Mouse (Mus musculus) right cerebral cortex, postnatal 14 days (tissue): ENCODE data around the gene Cacnb2.

Experiments
- DNase-seq: peaks from one replicate; pipeline ENCODE4 v3.0.0; 2022

Cacnb2 gene

GRCm38 (mm10) chr2:14989350-14989749 is 386.5 kb downstream of the Cacnb2 start:
- DNase-seq: no peak

GRCm38 (mm10) chr2:14992531-14992930 is 389.6 kb downstream of the Cacnb2 start:
- DNase-seq: no peak

GRCm38 (mm10) chr2:14996036-14996435 is 393.1 kb downstream of the Cacnb2 start:
- no peak for DNase-seq

- no peak for DNase-seq
These were observed 394.9 kb downstream of the Cacnb2 start for GRCm38 (mm10) chr2:14997836-14998235.

- no peak for DNase-seq
These were observed 404.6 kb downstream of the Cacnb2 start for GRCm38 (mm10) chr2:15007531-15007930.

GRCm38 (mm10) chr2:15008072-15008471 is 405.2 kb downstream of the Cacnb2 start:
- no peak for DNase-seq

GRCm38 (mm10) chr2:15026817-15027216 is 423.9 kb downstream of the Cacnb2 start:
- DNase-seq: no peak

GRCm38 (mm10) chr2:15027816-15028215 is 424.9 kb downstream of the Cacnb2 start:
- no peak for DNase-seq
